Mouse (Mus musculus) MN1 (cell line): Measurements from ENCODE around the gene Polr2e.
A peak's percentile ranks its signal among the peaks of the same experiment; 100 is the strongest.

Source experiments
- DNase-seq: peaks from one replicate; pipeline ENCODE4 v3.0.0-alpha.2; 2016; ENCODE audit warnings: low spot score

Polr2e gene

DNA sequence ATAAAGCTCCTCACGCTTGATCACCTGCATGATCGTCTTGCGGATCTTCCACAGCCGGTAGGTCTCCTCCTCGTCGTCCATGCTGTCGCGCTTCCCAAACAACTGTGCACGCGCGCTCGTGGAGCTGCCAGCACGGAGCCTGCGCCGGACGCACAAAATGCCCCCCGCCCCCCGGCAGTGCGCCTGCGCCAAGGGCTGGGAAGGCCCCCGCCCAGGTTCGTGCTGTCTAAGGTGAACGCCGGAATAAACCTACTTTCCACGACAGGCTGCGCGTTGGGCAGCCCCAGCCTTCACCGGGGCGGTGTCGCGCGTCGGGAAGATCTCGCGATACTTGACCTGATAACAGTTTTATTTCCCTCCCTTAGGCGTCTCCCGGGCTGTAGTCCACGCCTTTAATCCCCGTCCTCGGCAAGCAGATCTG lies at the start of gene Polr2e:
Gene Polr2e, minus strand, starts transcription at position 237 of the 421 bp plus-strand sequence.
- DNase-seq: peak; percentile 100

DNA sequence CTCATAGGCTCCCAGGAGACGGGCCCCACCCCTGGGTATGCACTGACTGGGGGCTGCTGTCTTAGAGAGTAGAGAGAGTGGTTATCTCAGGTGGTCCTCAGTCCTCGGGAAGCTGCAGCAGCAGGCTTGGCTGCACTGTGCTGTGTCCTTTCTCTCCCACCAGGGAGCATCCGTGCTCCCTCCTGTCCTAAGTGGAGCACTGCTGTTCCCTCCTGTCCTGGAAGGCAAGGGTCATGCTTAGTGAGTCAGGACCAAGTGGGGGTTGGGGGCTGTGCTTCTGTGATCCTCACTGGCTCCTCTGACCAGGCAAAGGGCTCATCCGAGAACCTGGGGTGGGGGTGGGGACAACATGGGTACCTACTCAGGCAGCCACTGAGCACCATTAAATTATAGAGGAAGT lies 49.6 kb upstream of the Polr2e start:
- DNase-seq: no peak

- DNase-seq: no peak
Measured at GRCm38 (mm10) chr10:80087483-80087882, 47.9 kb upstream of the Polr2e start.

- peak; percentile 90 for DNase-seq
Measured at GRCm38 (mm10) chr10:80086847-80087246, 47.3 kb upstream of the Polr2e start.

GRCm38 (mm10) chr10:80084817-80085487 lies 45.4 kb upstream of the Polr2e start:
- DNase-seq: peak; percentile 94

DNA sequence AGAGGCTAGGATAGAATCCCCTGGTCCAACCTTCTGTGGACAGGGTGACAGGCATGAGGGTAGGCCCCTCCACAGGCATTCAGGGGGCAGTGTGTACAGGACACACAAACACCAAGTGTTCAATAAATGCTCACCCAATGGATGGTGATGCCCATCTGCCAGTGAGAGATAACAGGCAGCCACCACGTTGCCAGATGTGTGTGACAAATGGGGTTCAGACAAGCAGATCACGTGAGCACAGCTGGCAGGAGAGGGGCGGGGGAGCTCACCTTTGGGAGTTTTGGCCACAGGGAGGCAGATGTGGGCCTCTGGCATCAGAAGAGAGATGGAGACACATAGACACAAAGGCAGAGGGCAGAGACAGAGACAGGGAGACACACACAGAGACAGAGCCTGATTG lies 41.5 kb upstream of the Polr2e start:
- no peak for DNase-seq

DNA sequence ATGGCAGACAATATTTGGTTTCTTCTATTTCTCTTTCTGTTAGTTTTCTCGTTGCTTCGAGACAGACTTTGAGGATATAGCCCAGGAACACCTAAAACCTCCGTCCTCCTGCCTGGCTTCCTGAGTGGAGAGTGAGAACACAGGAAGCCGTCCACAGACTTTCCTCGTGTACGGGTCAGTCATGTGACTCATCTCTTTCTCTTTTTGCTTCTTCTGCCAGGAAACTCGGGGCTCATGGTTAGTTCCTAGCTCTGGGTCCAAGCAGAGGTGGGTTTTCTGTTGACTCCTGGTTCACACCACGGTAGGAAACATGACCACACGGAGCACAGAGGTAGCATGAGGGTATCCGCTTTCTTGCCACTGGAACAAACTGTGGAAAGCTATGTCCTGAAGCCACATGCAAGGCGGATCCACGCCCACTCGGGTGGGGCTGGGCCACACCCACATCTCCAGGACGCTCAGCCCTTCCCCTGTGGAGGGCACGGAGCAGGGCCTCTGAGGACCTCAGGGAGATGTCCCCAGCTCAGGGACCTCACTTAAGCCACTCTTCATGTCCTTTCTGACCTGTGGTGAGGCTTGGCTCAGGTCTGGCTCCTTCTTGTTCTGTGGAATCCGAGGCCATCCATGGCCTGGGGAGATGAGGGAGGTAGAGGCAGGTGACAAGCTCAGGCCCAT lies 40.9 kb upstream of the Polr2e start:
- no peak for DNase-seq

DNA sequence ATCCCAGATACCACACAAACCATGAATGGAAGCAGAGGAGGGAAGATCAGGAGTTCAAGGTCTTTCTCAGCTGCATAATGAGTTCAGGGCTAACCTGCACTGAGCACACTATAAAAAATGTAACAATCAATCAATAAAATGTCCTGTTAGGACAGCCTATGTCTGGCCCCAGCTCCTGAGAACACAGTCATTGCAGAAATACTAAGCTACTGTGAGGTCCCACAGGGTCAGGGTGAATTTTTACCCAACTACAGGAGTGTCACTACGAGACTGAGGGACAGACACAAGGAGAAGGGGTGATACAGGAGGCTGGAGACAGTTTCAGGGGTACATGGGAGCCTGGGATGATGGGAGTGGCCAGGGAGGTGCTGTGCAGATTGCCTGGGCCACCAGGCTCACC lies 38.8 kb upstream of the Polr2e start:
- no peak for DNase-seq

DNA sequence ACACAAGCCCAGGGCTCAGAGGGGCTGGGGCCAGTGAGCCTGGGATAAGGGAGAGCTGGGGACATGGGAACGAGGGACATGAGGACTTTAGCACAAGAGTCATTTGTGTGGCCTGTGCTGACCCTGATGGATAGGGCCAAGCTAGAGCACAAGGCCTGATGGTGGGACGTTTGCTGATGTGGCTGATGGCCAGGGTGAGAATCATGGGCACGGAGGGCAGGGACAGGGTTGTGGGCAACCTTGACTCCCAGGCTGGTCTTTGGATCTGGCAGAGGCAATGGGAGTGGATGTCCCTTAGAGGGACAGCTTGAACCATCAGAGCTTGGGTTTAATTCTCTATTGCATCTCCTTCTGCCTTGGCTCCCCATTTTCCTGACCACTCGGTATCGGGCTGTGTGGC lies 37.7 kb upstream of the Polr2e start:
- no peak for DNase-seq

GRCm38 (mm10) chr10:80076386-80076785 lies 36.8 kb upstream of the Polr2e start:
- DNase-seq: no peak

- no peak for DNase-seq
Measured at GRCm38 (mm10) chr10:80075924-80076323, 36.3 kb upstream of the Polr2e start.

DNA sequence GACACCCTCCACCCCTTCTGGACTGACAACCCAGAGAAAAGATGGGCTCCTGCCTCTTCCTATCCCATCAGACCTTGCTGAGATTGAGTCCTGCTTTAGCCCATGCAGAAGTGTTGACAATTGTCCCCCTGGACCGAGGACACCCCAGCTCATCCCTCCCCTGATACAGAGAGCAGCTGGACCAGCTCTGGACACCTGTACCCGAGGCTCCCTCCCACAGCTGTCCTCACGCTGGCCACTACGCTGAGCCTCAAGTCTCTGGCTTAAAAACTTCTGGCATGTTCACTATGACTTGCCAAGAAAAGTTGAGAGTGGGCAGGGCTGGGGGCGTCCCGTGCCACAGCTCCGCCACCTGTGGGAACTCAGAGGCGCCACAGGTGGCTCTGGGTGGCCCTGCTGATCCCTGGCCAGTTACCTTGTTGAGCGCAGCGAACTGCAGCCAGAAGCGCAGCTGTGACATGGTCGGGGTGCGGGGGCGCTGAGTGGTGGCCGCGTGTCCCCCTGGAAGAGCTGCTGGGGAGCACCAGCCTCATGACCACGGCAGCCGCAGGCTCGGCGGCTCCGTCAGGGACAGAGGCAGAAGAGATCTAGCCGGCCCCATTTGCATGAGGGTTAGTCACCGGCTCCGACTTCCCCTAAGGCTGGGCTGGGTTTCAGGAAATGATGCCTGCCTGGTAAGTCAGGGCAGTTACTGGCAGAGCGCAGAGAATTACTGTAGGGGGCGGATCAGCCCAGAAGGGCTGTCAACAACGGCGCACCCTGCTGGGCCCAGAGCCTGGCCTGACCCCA lies 35.4 kb upstream of the Polr2e start:
- peak; percentile 90 for DNase-seq

DNA sequence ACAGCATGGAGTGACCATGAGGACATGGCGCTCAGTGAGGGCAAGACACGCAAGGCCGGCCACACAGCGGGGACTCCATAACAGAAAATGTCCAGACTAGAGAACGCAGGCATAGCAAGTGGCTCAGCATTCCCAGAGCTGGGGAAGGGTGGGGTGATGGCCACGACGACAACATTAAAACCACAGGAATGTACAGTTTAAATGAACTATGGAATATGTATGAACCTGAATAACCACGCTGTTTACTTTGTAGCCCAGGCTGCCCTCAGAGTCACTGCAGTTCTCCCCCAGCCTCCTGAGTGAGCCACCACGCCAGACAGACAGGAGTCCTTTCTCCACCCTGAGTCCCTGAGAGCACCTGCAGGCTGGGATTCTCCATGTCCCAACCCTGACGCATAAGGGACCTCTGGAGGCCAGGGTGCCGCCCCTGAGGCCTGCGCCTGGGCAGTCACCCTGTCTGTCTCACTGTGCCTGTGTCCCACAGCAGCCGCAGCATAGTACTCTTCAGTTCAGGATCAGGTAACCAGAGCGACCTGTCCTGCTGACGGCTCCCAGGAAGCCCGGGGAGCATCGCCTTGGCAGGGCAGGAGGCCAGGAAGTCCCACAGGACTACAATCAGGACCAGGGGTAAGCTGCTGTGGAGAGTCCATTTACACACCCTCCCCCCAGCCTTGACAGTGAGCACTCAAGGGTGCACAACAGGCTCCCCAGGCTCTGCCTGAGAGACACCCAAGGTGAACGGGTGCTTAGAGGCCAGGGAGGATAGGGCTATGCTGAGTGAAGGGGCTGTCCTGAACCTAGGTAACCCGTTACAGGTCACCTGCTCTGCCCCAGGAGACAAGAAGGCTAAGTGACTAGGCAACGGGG lies 33.3 kb upstream of the Polr2e start:
- DNase-seq: peak; percentile 55

GRCm38 (mm10) chr10:80071516-80071900 lies 31.9 kb upstream of the Polr2e start:
- DNase-seq: no peak

- DNase-seq: peak; percentile 90
Measured at GRCm38 (mm10) chr10:80070837-80071515, 31.4 kb upstream of the Polr2e start.

- DNase-seq: no peak
Measured at GRCm38 (mm10) chr10:80069948-80070450, 30.4 kb upstream of the Polr2e start.

- no peak for DNase-seq
Measured at GRCm38 (mm10) chr10:80069251-80069650, 29.7 kb upstream of the Polr2e start.

DNA sequence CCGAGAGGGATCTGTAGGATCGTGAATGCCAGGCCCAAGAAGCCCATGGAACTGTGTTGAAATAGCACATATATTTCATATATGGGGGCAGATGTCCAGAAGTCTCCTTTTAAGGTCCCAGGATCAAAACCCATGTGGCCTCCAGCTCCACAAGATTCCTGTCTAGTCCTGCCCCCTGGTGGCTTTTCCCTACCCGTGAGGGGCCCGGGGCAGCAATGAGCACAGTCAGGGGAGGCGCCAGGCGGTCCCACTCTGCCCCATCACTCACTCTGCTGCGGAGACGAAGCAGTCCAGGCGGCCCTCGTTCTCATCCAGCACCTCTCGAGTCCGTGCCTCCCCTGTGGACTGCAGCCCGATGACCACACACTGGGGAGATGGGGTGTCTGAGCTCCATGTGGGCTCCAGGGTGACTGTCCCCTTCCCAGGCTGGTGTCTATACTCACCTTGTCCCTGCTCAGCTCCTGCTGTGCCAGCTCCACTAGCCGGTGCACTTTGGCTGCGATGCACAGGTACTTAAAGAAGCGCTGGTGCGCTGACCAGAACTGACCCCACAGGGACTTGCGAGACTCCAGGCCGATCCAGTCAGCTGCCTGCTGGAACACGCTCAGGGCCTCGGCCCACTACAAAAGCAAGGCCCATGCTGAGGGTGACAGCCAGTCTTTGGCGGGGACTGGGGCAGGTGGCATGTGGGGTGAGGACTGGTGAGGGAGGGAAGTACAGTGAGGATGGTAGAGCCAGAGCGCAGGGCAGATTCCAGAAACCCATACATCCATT lies 24.5 kb upstream of the Polr2e start:
- no peak for DNase-seq

- peak; percentile 95 for DNase-seq
Measured at GRCm38 (mm10) chr10:80063104-80063503, 23.5 kb upstream of the Polr2e start.

GRCm38 (mm10) chr10:80057683-80058326 lies 18.2 kb upstream of the Polr2e start:
- no peak for DNase-seq
